In the genomic region with DNA sequence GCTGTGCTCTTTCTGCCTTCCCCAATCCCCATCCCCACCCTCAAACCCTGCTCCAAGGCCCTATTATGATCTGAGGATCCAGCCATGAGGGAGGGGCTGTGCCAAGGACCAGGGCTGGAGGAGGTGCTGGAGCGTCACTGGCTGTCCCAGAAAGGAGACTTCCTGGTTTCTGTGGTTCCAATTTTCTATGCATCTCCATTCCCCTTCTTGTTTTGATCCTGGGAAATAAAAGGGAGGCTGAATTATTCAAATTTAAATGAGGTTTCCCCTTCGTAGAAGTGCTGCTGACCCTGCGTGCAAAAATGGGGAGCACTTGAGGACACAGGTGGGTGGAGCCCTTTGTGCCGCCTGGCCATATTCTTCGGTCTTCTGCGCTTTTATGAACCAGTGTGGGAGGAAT, we compare ENCODE assay signal across 9 mouse cellular contexts. TPM values are rescaled to one million over a fixed set of nuclear protein-coding genes. Genes with fewer than 3 reads are reported as not detected.
DNase-seq lines count a peak whose midpoint lies in the region; ATAC-seq lines count a peak whose summit lies in the region.
"Had no signal": no experiment of that assay in that cellular context is flagged by ENCODE, and none has a peak within 500 bp of the region (broad histone marks: within the 10 kb centered on the region; RNA-seq: fewer than 3 reads in every experiment).

No protein-coding gene starts in this region.

- 31% methylated on average over 6 of the region's 6 CpGs for WGBS in heart, embryonic 14.5 days
- 13% methylated on average over 6 of the region's 6 CpGs for WGBS in hindbrain, embryonic 11.5 days
- WGBS in midbrain, embryonic 13.5 days = 0% methylated on average over 6 of the region's 6 CpGs

- ATAC-seq in heart, embryonic 14.5 days (ENCODE audit: insufficient number of reproducible peaks, insufficient read depth, low FRiP score, low read depth) = no peak
- ATAC-seq in hindbrain, embryonic 11.5 days (ENCODE audit: low FRiP score) = no peak
- ATAC-seq in midbrain, embryonic 13.5 days = no peak
- ATAC-seq in erythroid progenitor cell, adult 5-6 weeks (replicated peaks; ENCODE audit: low FRiP score, poor library complexity, severe bottlenecking) = no peak

- H3K27ac ChIP-seq in heart, embryonic 14.5 days (replicated peaks in 1 of 2; ENCODE audit: control insufficient read depth in 1 of 2, insufficient read depth in 1 of 2, low read depth in 2 of 2, low read length in 2 of 2) = no peak overlapping the region
- H3K27ac ChIP-seq in hindbrain, embryonic 11.5 days (ENCODE audit: low read depth, low read length) = peak overlapping the region; percentile 94; the same call in 1 of the 2 replicates
- peak overlapping the region; percentile 64 for H3K27ac ChIP-seq in midbrain, embryonic 13.5 days

- H3K9me3 ChIP-seq in heart, embryonic 14.5 days (ENCODE audit: control insufficient read depth, low read length) = no peaks in the 10 kb centered on the region
- no peaks in the 10 kb centered on the region for H3K9me3 ChIP-seq in hindbrain, embryonic 11.5 days (ENCODE audit: control insufficient read depth, low read length)
- H3K9me3 ChIP-seq in midbrain, embryonic 13.5 days = no peaks in the 10 kb centered on the region

- no peaks in the 10 kb centered on the region; the same call in 1 of the 2 replicates for H3K36me3 ChIP-seq in heart, embryonic 14.5 days (ENCODE audit: control insufficient read depth, insufficient read depth, low read length)
- 0 out of 2 replicates have a peak, but pooled peaks cover 3% of the 10 kb centered on the region for H3K36me3 ChIP-seq in hindbrain, embryonic 11.5 days (ENCODE audit: control insufficient read depth, insufficient read depth, low read length)
- H3K36me3 ChIP-seq in midbrain, embryonic 13.5 days = no peaks in the 10 kb centered on the region
- H3K36me3 ChIP-seq: G1E had no signal

- peaks cover 19 to 24% of the 10 kb centered on the region in 2 experiments for H3K4me1 ChIP-seq in heart, embryonic 14.5 days (ENCODE audit: control insufficient read depth in 2 of 2, insufficient read depth in 2 of 2, low read length in 2 of 2)
- H3K4me1 ChIP-seq in hindbrain, embryonic 11.5 days (replicated peaks; ENCODE audit: control insufficient read depth, insufficient read depth, low read length) = peaks cover 21% of the 10 kb centered on the region
- H3K4me1 ChIP-seq in midbrain, embryonic 13.5 days (replicated peaks) = peaks cover 86% of the 10 kb centered on the region

- peak overlapping the region; percentile 95 for H3K4me2 ChIP-seq in heart, embryonic 14.5 days (ENCODE audit: low read length)
- peak overlapping the region; percentile 83 for H3K4me2 ChIP-seq in hindbrain, embryonic 11.5 days (replicated peaks; ENCODE audit: low read depth, low read length)
- peak overlapping the region; percentile 65 for H3K4me2 ChIP-seq in midbrain, embryonic 13.5 days (replicated peaks)

- no peak for DNase-seq in heart, postnatal 25 days (ENCODE audit: low spot score)
- peak; percentile 15 for DNase-seq in brain, adult 2 months (ENCODE audit: low read depth, low spot score)
- DNase-seq in hindbrain, embryonic 11.5 days (ENCODE audit: low spot score) = peak; percentile 48
- DNase-seq in spleen, postnatal 14 days (ENCODE audit: low spot score in 2 of 2) = no peak
- DNase-seq in ovary, postnatal 10 days (ENCODE audit: low spot score) = no peak

- peaks cover 47% of the 10 kb centered on the region for H3K27me3 ChIP-seq in heart, embryonic 14.5 days (ENCODE audit: control insufficient read depth, insufficient read depth, low read length)
- H3K27me3 ChIP-seq in hindbrain, embryonic 11.5 days (ENCODE audit: control insufficient read depth, insufficient read depth, low read length) = 0 out of 2 replicates have a peak, but pooled peaks cover 3% of the 10 kb centered on the region
- H3K27me3 ChIP-seq in midbrain, embryonic 13.5 days = no peaks in the 10 kb centered on the region

- H3K4me3 ChIP-seq in heart, embryonic 14.5 days (ENCODE audit: control insufficient read depth in 1 of 2, insufficient read depth in 1 of 2, low read depth in 1 of 2, low read length in 2 of 2) = peak overlapping the region; percentile 17 to 64
- H3K4me3 ChIP-seq in hindbrain, embryonic 11.5 days (ENCODE audit: low read depth, low read length) = peak overlapping the region; percentile 90
- peak overlapping the region; percentile 65 for H3K4me3 ChIP-seq in midbrain, embryonic 13.5 days (replicated peaks)

- peak overlapping the region; percentile 82; the same call in 1 of the 2 replicates for H3K9ac ChIP-seq in heart, embryonic 14.5 days (ENCODE audit: low read length)
- H3K9ac ChIP-seq in hindbrain, embryonic 11.5 days (ENCODE audit: low read depth, low read length) = peak overlapping the region; percentile 36
- H3K9ac ChIP-seq in midbrain, embryonic 13.5 days (replicated peaks) = peak overlapping the region; percentile 75

- intact Hi-C loops in heart, postnatal 25 days (cut with DNase I) = loop anchor here (5.0 to 10.0 kb wide), 2 partner anchors 40 to 218 kb away; a partner anchor contains a TSS

RNA-seq across cellular contexts. Expression of a gene that starts 2.1 kb away (rescaled TPM):
- polyA plus RNA-seq in heart, embryonic 14.5 days (2014; fragmentation: Nextera tagmentation; extraction: Ambion mirVana) = 11.9 and 13.9 TPM in 2 replicates
- total RNA-seq in heart, postnatal 25 days (2021) = 10 to 100 TPM in 1 of 2 experiments, 1 to 10 TPM in 1; 7.2 to 11.5 TPM
- 44.6 and 60.5 TPM in 2 replicates for polyA plus RNA-seq in hindbrain, embryonic 11.5 days (2014; fragmentation: Nextera tagmentation; extraction: Ambion mirVana)
- polyA plus RNA-seq in midbrain, embryonic 13.5 days (2015; fragmentation: Nextera tagmentation; extraction: Ambion mirVana) = 26.8 and 33.9 TPM in 2 replicates
- total RNA-seq in erythroid progenitor cell, adult 5-6 weeks (2015; ENCODE audit: low replicate concordance) = 0.42 TPM in 1 of 2 replicates, not detected in the other
- total RNA-seq in erythroid progenitor cell, adult 5-6 weeks (2017; ENCODE audit: low replicate concordance) = 0.64 and 3.0 TPM in 2 replicates
- polyA plus RNA-seq: G1E had no signal

RNA-seq across cellular contexts. Expression of a gene that starts 14.0 kb away (rescaled TPM):
- 6.5 and 8.0 TPM in 2 replicates for polyA plus RNA-seq in heart, embryonic 14.5 days (2014; fragmentation: Nextera tagmentation; extraction: Ambion mirVana)
- 1 to 10 TPM; 4.1 to 4.2 TPM for total RNA-seq in heart, postnatal 25 days (2021)
- polyA plus RNA-seq in hindbrain, embryonic 11.5 days (2014; fragmentation: Nextera tagmentation; extraction: Ambion mirVana) = 0.94 and 2.4 TPM in 2 replicates
- 1.1 and 1.2 TPM in 2 replicates for polyA plus RNA-seq in midbrain, embryonic 13.5 days (2015; fragmentation: Nextera tagmentation; extraction: Ambion mirVana)
- total RNA-seq in erythroid progenitor cell, adult 5-6 weeks (2015; ENCODE audit: low replicate concordance) = 2.9 and 5.4 TPM in 2 replicates
- 0.30 and 2.2 TPM in 2 replicates for total RNA-seq in erythroid progenitor cell, adult 5-6 weeks (2017; ENCODE audit: low replicate concordance)

RNA-seq across cellular contexts. Expression of a gene that starts 28.6 kb away (rescaled TPM):
- 58.4 and 65.9 TPM in 2 replicates for polyA plus RNA-seq in heart, embryonic 14.5 days (2014; fragmentation: Nextera tagmentation; extraction: Ambion mirVana)
- total RNA-seq in heart, postnatal 25 days (2021) = 10 to 100 TPM; 36.1 to 40.6 TPM
- polyA plus RNA-seq in hindbrain, embryonic 11.5 days (2014; fragmentation: Nextera tagmentation; extraction: Ambion mirVana) = 89.6 and 93.7 TPM in 2 replicates
- polyA plus RNA-seq in midbrain, embryonic 13.5 days (2015; fragmentation: Nextera tagmentation; extraction: Ambion mirVana) = 113 and 117 TPM in 2 replicates
- 13.0 and 34.4 TPM in 2 replicates for total RNA-seq in erythroid progenitor cell, adult 5-6 weeks (2015; ENCODE audit: low replicate concordance)
- 15.2 and 29.9 TPM in 2 replicates for total RNA-seq in erythroid progenitor cell, adult 5-6 weeks (2017; ENCODE audit: low replicate concordance)

RNA-seq across cellular contexts. Expression of a gene that starts 31.8 kb away (rescaled TPM):
- polyA plus RNA-seq in heart, embryonic 14.5 days (2014; fragmentation: Nextera tagmentation; extraction: Ambion mirVana) = not detected in 2 replicates
- not detected for total RNA-seq in heart, postnatal 25 days (2021)
- polyA plus RNA-seq in hindbrain, embryonic 11.5 days (2014; fragmentation: Nextera tagmentation; extraction: Ambion mirVana) = not detected in 2 replicates
- polyA plus RNA-seq in midbrain, embryonic 13.5 days (2015; fragmentation: Nextera tagmentation; extraction: Ambion mirVana) = not detected in 2 replicates
- total RNA-seq in erythroid progenitor cell, adult 5-6 weeks (2015; ENCODE audit: low replicate concordance) = not detected in 2 replicates
- not detected in 2 replicates for total RNA-seq in erythroid progenitor cell, adult 5-6 weeks (2017; ENCODE audit: low replicate concordance)
- total RNA-seq: G1E had no signal
- polyA plus RNA-seq: G1E had no signal

RNA-seq across cellular contexts. Expression of a gene that starts 35.9 kb away (rescaled TPM):
- polyA plus RNA-seq in heart, embryonic 14.5 days (2014; fragmentation: Nextera tagmentation; extraction: Ambion mirVana) = 0.93 TPM in 1 of 2 replicates, not detected in the other
- not detected for total RNA-seq in heart, postnatal 25 days (2021)
- polyA plus RNA-seq in hindbrain, embryonic 11.5 days (2014; fragmentation: Nextera tagmentation; extraction: Ambion mirVana) = not detected in 2 replicates
- polyA plus RNA-seq in midbrain, embryonic 13.5 days (2015; fragmentation: Nextera tagmentation; extraction: Ambion mirVana) = 0.89 TPM in 1 of 2 replicates, not detected in the other
- total RNA-seq in erythroid progenitor cell, adult 5-6 weeks (2015; ENCODE audit: low replicate concordance) = not detected in 2 replicates
- total RNA-seq in erythroid progenitor cell, adult 5-6 weeks (2017; ENCODE audit: low replicate concordance) = not detected in 2 replicates
- total RNA-seq: G1E had no signal
- polyA plus RNA-seq: G1E had no signal

Comparison
In these comparisons a context has a peak if more than half of its experiments do, and no peak if none do; other contexts are left out.
1. H3K27ac ChIP-seq: peak in hindbrain, embryonic 11.5 days (single experiment) and midbrain, embryonic 13.5 days (single experiment); none in heart, embryonic 14.5 days (0 of 2).
2. DNase-seq: peak in brain, adult 2 months (single experiment) and hindbrain, embryonic 11.5 days (single experiment); none in heart, postnatal 25 days (single experiment), spleen, postnatal 14 days (0 of 2) and ovary, postnatal 10 days (single experiment).
3. Peak in every context shown above with its lines, with median percentiles within 50 percentile points of each other: H3K4me2 ChIP-seq, H3K4me3 ChIP-seq and H3K9ac ChIP-seq.